Mouse (Mus musculus): ENCODE results near the gene Efna4. TPM values are rescaled to one million over a fixed set of nuclear protein-coding genes. Genes with fewer than 3 reads are reported as not detected.

The Efna4 gene
- polyA plus RNA-seq, 1 experiment from 2014 or later = 6.0 TPM

DNA sequence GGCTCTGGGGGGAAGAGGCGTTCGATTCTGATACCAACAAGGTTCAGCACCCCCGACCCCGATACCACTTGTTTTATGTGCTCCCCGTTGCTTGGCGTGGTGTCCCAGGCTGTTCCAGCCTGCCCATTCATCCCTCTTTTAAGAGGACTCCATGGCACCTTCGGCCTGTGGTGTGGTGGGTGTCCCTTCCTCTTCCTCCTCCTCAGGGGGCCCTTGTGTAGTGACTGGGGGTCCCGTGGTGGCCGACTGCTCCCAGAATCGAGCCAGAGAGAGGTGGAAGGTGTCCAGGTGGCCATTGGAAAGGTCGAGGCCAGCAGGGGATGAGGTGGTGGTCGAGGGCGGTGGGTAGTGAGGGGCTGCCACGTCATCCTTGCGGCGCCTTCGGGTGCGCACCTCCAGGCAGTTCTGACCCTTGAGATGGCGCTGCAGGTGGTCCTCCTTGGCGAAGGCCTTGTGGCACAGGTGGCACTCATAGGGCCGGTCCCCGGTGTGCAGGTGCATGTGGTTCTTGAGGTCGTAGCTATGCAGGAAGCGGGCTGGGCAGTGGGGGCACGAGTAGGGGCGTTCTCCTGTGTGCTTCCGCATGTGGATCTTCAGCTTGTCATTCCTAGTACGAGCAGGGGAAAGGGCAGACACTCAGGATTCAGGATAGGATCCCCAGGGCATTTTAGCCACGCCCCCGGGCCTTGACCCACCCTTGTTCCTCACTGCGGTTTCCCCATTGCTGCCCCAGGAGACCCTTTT is 41.7 kb upstream of the Efna4 start:
- no peaks in the 10 kb centered on the region for H3K9me3 ChIP-seq (replicated peaks)
- 85% methylated on average over 31 of the region's 31 CpGs for WGBS
- H3K27ac ChIP-seq = no peak overlapping the region
- no peak overlapping the region for H3K4me3 ChIP-seq
- H3K9ac ChIP-seq = no peak overlapping the region
- peaks cover 17% of the 10 kb centered on the region for H3K4me1 ChIP-seq (replicated peaks)
- peaks cover 16% of the 10 kb centered on the region; the same call in 1 of the 2 replicates for H3K36me3 ChIP-seq
- no peaks in the 10 kb centered on the region for H3K27me3 ChIP-seq
- ATAC-seq (replicated peaks; ENCODE audit: insufficient number of reproducible peaks, insufficient read depth, low FRiP score, low read depth) = no peak
- no peak overlapping the region for H3K4me2 ChIP-seq

DNA sequence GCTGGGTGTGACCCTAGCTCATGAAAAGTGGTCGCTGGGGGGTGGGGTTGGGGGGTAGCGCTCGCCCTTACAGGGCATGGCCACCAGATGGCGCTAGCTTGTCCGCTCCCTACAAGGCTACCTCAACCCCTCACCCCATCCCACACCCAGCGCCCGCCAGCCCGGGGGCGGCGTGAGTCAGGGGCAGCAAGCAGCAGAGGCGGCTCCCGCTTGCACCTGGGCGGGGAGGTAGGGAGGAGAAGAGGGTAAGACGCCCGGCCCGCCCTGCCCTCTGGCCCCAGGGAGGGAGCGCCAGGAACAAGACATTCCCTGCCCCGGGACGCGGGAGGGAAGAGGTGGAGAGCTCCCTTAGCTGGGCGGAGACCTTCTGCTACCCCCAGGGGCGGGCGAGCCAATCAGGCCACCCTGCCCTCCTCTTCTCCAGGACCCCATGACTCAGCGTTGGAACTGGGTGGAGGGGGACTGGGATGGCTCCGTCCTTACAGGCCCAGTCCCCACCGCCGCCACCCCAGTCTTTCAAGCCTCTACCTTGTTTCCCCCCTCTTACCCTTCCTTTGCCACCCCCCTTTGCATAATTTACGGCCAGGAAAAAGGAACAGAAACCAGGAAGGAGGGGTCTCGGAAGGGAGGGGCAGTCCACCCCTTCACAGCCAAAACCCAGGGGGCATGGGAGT is 40.7 kb upstream of the Efna4 start:
- Histone ChIP-seq H3K36me3 (peaks cover 16% of the 10 kb centered on the region; the same call in 1 of the 2 replicates), H3K27ac (peak overlapping the region; percentile 51; the same call in 1 of the 2 replicates), H3K4me3 (peak overlapping the region; percentile 66), H3K4me2 (peak overlapping the region; percentile 92), H3K4me1 (replicated peaks) (peaks cover 17% of the 10 kb centered on the region), H3K9ac (peak overlapping the region; percentile 66), H3K27me3 (no peaks in the 10 kb centered on the region), H3K9me3 (replicated peaks) (no peaks in the 10 kb centered on the region)
- ATAC-seq (replicated peaks; ENCODE audit: insufficient number of reproducible peaks, insufficient read depth, low FRiP score, low read depth) = peak; percentile 87
- 4% methylated on average over 29 of the region's 29 CpGs for WGBS

DNA sequence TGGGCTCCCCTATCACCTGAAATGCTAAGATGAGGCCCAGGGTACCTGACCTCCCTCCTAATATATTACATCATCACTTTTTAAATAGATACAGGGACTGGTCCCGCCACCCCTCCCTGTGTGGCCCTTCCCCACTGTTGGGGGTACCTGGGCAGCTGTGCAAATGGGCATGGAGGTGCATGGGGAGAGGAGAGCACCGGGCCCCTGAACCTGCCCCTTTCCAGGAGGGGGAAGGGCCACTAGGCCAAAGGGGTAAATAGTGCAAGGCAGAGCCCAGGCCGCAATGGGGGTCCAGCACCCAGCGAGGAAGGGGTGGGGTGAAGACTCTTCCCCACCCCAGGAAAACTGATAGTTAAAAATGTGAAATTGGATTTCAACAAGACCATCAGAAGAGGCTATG is 40.0 kb upstream of the Efna4 start:
- Histone ChIP-seq H3K9me3 (replicated peaks) (no peaks in the 10 kb centered on the region), H3K9ac (peak overlapping the region; percentile 26; the same call in 1 of the 2 replicates), H3K27ac (no peak overlapping the region), H3K36me3 (peaks cover 16% of the 10 kb centered on the region; the same call in 1 of the 2 replicates), H3K4me2 (peak overlapping the region; percentile 92), H3K4me1 (replicated peaks) (peaks cover 17% of the 10 kb centered on the region), H3K27me3 (no peaks in the 10 kb centered on the region), H3K4me3 (peak overlapping the region; percentile 66)
- 77% methylated on average over 4 of the region's 4 CpGs for WGBS
- ATAC-seq (replicated peaks; ENCODE audit: insufficient number of reproducible peaks, insufficient read depth, low FRiP score, low read depth) = no peak

DNA sequence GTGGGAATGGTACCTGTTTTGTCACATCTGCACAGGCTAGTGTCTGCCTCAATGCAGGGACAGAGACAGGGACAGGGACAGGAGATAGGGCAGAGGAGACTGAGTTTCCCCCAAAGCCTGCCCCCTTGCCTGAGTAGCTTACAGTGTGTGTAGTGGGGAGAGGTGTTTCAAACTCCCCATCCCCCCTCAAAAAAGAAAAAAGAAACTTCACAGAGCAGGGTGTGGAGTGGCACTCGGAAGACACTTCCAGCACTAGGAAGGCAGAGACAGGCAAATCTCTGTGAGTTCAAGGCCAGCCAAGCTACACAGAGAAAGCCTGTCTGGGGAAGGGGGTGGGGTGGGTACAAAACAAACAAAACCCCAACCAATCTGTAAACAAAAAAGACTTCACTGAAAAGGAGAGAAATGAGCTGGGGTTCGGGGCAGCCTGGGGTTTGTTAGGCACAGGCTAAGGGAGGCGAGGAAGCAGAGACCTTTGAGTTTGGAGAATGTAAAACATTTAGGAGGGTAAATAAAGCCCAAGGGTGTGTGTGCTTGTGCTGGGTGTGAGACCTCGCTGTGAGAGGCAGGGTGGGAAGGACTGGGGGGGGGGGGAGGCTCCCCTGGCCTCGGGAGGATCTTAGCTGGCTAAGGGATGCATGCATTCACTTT is 35.9 kb upstream of the Efna4 start:
- H3K4me2 ChIP-seq = no peak overlapping the region

DNA sequence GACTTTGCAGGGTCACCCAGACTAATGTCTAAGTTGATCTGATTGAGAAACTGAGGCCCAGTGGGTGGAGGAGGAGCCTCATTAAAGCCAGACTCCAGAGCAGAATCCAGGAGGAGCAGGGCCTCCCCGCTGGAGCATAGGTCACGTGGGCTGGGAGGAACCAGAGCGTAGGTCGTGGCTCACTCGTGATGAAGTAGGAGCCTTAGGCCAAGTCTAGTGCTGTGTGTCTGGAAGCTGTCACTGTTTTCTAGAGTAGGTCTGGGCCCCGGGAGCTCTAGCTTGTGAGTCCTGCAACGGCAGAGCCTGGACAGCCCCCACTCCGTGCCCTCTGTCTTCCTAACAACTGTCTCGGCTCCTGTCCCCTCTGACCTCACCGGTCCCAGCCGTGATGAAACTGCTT is 29.5 kb upstream of the Efna4 start:
- H3K4me1 ChIP-seq (replicated peaks) = no peaks in the 10 kb centered on the region; the same call in 1 of the 2 replicates
- no peaks in the 10 kb centered on the region for H3K36me3 ChIP-seq
- WGBS = 40% methylated on average over 11 of the region's 11 CpGs
- H3K27ac ChIP-seq = no peak overlapping the region
- H3K9me3 ChIP-seq (replicated peaks) = no peaks in the 10 kb centered on the region
- peak; percentile 44; the same call in 1 of the 2 replicates for ATAC-seq (replicated peaks; ENCODE audit: insufficient number of reproducible peaks, insufficient read depth, low FRiP score, low read depth)
- no peak overlapping the region for H3K4me2 ChIP-seq
- peaks cover 16% of the 10 kb centered on the region for H3K27me3 ChIP-seq
- H3K9ac ChIP-seq = no peak overlapping the region
- H3K4me3 ChIP-seq = no peak overlapping the region

More for the DNA sequence above, 35.9 kb upstream of the Efna4 start:
- H3K4me1 ChIP-seq (replicated peaks) = peaks cover 12% of the 10 kb centered on the region
- no peaks in the 10 kb centered on the region; the same call in 1 of the 2 replicates for H3K27me3 ChIP-seq
- WGBS = 49% methylated on average over 5 of the region's 5 CpGs
- no peak overlapping the region for H3K4me3 ChIP-seq
- no peak overlapping the region for H3K27ac ChIP-seq
- H3K9me3 ChIP-seq (replicated peaks) = no peaks in the 10 kb centered on the region
- H3K9ac ChIP-seq = no peak overlapping the region
- no peak for ATAC-seq (replicated peaks; ENCODE audit: insufficient number of reproducible peaks, insufficient read depth, low FRiP score, low read depth)
- no peaks in the 10 kb centered on the region for H3K36me3 ChIP-seq

DNA sequence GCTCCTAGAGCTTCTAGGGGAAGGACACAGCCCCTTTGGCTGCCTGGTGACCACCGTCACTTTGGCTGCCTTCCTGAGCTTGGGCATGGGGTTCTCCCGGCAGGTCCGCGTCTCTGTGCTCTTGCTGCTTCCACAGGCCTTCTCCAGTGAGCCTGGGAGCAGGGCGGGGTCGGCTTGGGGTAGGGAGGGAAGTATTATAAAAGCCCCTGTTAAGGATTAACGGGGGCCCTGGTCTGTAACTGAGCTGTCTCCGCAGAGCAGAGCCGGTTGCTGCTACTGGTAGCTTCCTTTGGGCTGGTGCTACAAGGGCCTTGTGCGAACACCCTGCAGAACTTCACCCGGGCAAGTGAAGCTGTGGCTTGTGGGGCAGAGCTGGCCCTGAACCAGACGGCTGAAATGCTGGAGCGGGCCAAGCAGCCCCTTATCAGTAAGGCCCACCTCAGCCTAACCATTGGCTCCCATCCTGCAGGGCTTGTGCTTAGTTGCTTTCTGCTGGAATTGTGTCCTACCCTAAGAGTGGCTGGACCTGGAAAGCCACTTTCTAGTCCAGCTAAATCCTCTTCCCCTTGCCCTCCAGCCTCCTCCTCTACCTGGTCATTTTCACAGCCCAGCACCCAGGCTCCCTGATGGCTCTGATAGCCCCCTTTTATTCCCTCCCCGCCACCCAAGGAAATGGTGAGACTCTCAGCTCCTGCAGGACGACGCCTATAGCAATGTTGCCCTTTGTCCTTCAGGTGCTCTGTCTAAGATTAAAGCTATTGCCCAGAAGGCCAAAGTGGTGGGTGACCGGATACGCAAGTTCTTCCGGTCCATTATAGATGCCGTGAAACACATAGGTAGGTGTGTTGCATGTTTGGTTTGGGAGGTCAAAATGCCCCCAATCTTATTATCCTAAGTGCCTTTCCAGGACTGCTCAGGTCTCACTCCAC is 27.9 kb upstream of the Efna4 start:
- H3K4me3 ChIP-seq = no peak overlapping the region
- 66% methylated on average over 20 of the region's 20 CpGs for WGBS
- H3K36me3 ChIP-seq = no peaks in the 10 kb centered on the region
- no peak overlapping the region for H3K9ac ChIP-seq
- no peaks in the 10 kb centered on the region; the same call in 1 of the 2 replicates for H3K4me1 ChIP-seq (replicated peaks)
- no peak for ATAC-seq (replicated peaks; ENCODE audit: insufficient number of reproducible peaks, insufficient read depth, low FRiP score, low read depth)
- H3K27me3 ChIP-seq = peaks cover 16% of the 10 kb centered on the region; the same call in 1 of the 2 replicates
- no peak overlapping the region for H3K27ac ChIP-seq
- H3K4me2 ChIP-seq = no peak overlapping the region
- H3K9me3 ChIP-seq (replicated peaks) = no peaks in the 10 kb centered on the region

DNA sequence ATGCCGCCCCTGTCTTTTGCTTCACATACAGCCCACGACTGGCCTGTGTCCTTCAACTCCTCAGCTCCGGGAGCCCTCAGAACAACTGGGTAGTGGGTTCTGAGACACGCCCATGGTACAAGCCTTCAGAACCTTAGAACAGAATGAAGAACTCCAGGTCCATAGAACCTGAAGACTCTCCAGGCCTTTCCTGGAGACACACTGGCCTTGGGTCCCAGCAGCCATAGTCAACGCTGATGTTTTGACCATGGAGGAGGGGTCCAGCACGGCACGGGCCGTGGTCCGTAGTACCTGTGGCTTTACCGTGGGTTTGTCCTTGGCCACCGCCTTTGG is 27.3 kb upstream of the Efna4 start, which contains the start of gene Dcst1:
Dcst1 (minus strand) TSS at position 101 of the 333 bp plus-strand sequence.
- no peaks in the 10 kb centered on the region for H3K9me3 ChIP-seq (replicated peaks)
- 87% methylated on average over 11 of the region's 11 CpGs for WGBS

DNA sequence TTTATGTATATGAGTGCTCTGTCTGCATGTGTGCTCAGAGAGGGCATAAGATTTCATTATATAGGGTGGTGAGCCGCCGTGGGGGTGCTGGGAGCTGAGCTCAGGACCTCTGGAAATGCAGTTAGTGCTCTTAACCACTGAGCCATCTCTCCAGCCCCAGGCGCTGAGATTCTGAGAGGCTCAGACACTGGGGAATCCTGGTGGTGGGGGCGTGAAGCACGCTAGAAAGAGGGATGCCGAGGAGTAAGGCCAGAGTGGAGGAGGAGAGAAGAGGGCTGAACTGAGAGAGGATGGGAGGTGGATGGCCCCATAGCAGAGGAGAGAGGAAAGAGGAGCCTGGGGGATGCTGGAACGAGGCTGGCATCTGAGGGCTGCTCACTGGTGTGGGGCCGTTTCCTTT is 26.8 kb upstream of the Efna4 start:
- Histone ChIP-seq H3K9me3 (replicated peaks) (no peaks in the 10 kb centered on the region), H3K4me3 (no peak overlapping the region), H3K4me2 (no peak overlapping the region), H3K36me3 (no peaks in the 10 kb centered on the region), H3K27ac (no peak overlapping the region), H3K9ac (no peak overlapping the region), H3K4me1 (replicated peaks) (no peaks in the 10 kb centered on the region; the same call in 1 of the 2 replicates), H3K27me3 (peaks cover 16% of the 10 kb centered on the region; the same call in 1 of the 2 replicates)
- no peak for ATAC-seq (replicated peaks; ENCODE audit: insufficient number of reproducible peaks, insufficient read depth, low FRiP score, low read depth)
- 56% methylated on average over 8 of the region's 8 CpGs for WGBS

More for the DNA sequence above, 27.3 kb upstream of the Efna4 start, which contains the start of gene Dcst1:
- peaks cover 16% of the 10 kb centered on the region; the same call in 1 of the 2 replicates for H3K27me3 ChIP-seq
- H3K4me2 ChIP-seq = no peak within 1 kb of the TSS
- H3K36me3 ChIP-seq = no peaks in the 10 kb centered on the region
- no peak for ATAC-seq (replicated peaks; ENCODE audit: insufficient number of reproducible peaks, insufficient read depth, low FRiP score, low read depth)
- no peak within 1 kb of the TSS for H3K4me3 ChIP-seq
- H3K4me1 ChIP-seq (replicated peaks) = no peaks in the 10 kb centered on the region; the same call in 1 of the 2 replicates
- no peak within 1 kb of the TSS for H3K27ac ChIP-seq
- no peak within 1 kb of the TSS for H3K9ac ChIP-seq

DNA sequence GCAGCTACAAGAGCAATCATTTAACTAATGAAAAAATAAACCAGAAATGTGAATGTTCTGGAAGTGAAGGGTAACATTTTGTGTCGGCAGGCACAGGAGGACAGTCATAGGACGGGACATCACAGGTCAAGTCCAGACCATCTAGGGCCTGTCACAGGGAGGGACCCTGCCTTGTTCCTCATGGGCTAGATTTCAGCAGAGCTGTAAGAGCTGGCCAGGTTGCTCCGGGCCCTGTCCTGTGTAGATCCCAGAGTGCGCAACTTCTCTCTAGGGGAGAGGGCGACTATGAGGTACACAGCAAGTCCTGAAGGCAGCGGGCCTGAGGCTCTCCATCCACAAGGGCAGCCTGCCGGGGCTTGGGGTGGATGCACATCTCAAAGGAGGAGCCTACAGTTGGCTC is 23.8 kb upstream of the Efna4 start, which contains the start of gene Dcst2:
Dcst2 (plus strand) TSS at position 301 of the 400 bp plus-strand sequence.
- 71% methylated on average over 7 of the region's 7 CpGs for WGBS
- H3K27me3 ChIP-seq = peaks cover 3% of the 10 kb centered on the region; the same call in 1 of the 2 replicates
- no peak within 1 kb of the TSS for H3K4me2 ChIP-seq
- no peak within 1 kb of the TSS for H3K27ac ChIP-seq
- ATAC-seq (replicated peaks; ENCODE audit: insufficient number of reproducible peaks, insufficient read depth, low FRiP score, low read depth) = no peak
- H3K36me3 ChIP-seq = no peaks in the 10 kb centered on the region
- H3K4me3 ChIP-seq = no peak within 1 kb of the TSS
- no peak within 1 kb of the TSS for H3K9ac ChIP-seq
- H3K4me1 ChIP-seq (replicated peaks) = no peaks in the 10 kb centered on the region; the same call in 1 of the 2 replicates
- no peaks in the 10 kb centered on the region for H3K9me3 ChIP-seq (replicated peaks)

DNA sequence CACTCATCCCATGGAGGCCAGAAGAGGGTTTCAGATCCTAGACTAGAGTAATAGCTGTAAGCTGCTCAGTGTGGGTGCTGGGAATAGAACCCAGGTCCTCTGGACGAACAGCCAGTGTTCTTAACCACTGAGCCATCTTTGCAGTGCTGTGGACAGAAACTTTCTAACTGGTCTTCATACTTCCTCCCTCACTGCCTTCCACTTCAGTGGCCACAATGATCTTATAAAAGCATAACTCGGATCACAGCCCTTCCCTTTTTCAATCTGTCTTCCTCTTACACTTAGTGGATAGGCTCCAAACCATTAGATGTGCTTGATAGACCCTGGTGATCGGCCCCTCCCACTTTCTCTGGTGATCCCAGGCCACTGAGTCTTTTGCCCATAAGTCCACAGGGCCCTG is 22.4 kb upstream of the Efna4 start:
- WGBS = 71% methylated on average over 3 of the region's 3 CpGs

More for the DNA sequence above, 22.4 kb upstream of the Efna4 start:
- Histone ChIP-seq H3K4me1 (replicated peaks) (no peaks in the 10 kb centered on the region), H3K27ac (no peak overlapping the region), H3K27me3 (peaks cover 6% of the 10 kb centered on the region), H3K9ac (no peak overlapping the region), H3K9me3 (replicated peaks) (no peaks in the 10 kb centered on the region), H3K4me2 (no peak overlapping the region), H3K36me3 (no peaks in the 10 kb centered on the region), H3K4me3 (no peak overlapping the region)
- no peak for ATAC-seq (replicated peaks; ENCODE audit: insufficient number of reproducible peaks, insufficient read depth, low FRiP score, low read depth)

Measured in heart, embryonic 15.5 days (tissue).